Mouse (Mus musculus) thymus, postnatal 14 days (tissue): ENCODE measurements around the gene Flad1.

Experiments used
- DNase-seq: peaks from one replicate; pipeline ENCODE4 v3.0.0; 2021

Flad1 gene

GRCm38 (mm10) chr3:89425876-89426275 lies 14.2 kb upstream of the Flad1 start:
- no peak for DNase-seq

- DNase-seq: no peak
Measured at GRCm38 (mm10) chr3:89425141-89425525, 13.5 kb upstream of the Flad1 start.

- no peak for DNase-seq
Measured at GRCm38 (mm10) chr3:89424416-89425140, 12.9 kb upstream of the Flad1 start.

- DNase-seq: no peak
Measured at GRCm38 (mm10) chr3:89422556-89423205, 11.0 kb upstream of the Flad1 start.

- no peak for DNase-seq
Measured at GRCm38 (mm10) chr3:89421810-89422473, 10.3 kb upstream of the Flad1 start.

GRCm38 (mm10) chr3:89421002-89421774 lies 9.5 kb upstream of the Flad1 start:
- no peak for DNase-seq

- DNase-seq: no peak
Measured at GRCm38 (mm10) chr3:89420421-89420820, 8.8 kb upstream of the Flad1 start.

GRCm38 (mm10) chr3:89419981-89420380 lies 8.3 kb upstream of the Flad1 start:
- DNase-seq: no peak

- no peak for DNase-seq
Measured at GRCm38 (mm10) chr3:89419571-89419970, 7.9 kb upstream of the Flad1 start.

GRCm38 (mm10) chr3:89418861-89419250 lies 7.2 kb upstream of the Flad1 start:
- no peak for DNase-seq

GRCm38 (mm10) chr3:89418170-89418860 lies 6.6 kb upstream of the Flad1 start, which contains the start of the genes Cks1b and Shc1:
Cks1b (minus strand) TSS chr3:89418383.
Shc1 (plus strand) TSS chr3:89418443.
- peak; percentile 90 for DNase-seq

GRCm38 (mm10) chr3:89417840-89418169 lies 6.1 kb upstream of the Flad1 start:
- no peak for DNase-seq

GRCm38 (mm10) chr3:89417131-89417530 lies 5.5 kb upstream of the Flad1 start:
- DNase-seq: no peak

- no peak for DNase-seq
Measured at GRCm38 (mm10) chr3:89416158-89416557, 4.5 kb upstream of the Flad1 start.

GRCm38 (mm10) chr3:89410864-89411263 lies 806 bp downstream of the Flad1 start:
- no peak for DNase-seq

- DNase-seq: no peak
Measured at GRCm38 (mm10) chr3:89409701-89410100, 2.0 kb downstream of the Flad1 start.

- no peak for DNase-seq
Measured at GRCm38 (mm10) chr3:89408448-89408847, 3.2 kb downstream of the Flad1 start.

GRCm38 (mm10) chr3:89406887-89407286 lies 4.8 kb downstream of the Flad1 start:
- DNase-seq: no peak

- DNase-seq: no peak
Measured at GRCm38 (mm10) chr3:89402693-89403092, 9.0 kb downstream of the Flad1 start, which contains the start of gene Lenep. Lenep (minus strand) TSS chr3:89402793.

- DNase-seq: no peak
Measured at GRCm38 (mm10) chr3:89401329-89401728, 10.3 kb downstream of the Flad1 start.

GRCm38 (mm10) chr3:89396654-89397005 lies 15.0 kb downstream of the Flad1 start:
- no peak for DNase-seq

- peak; percentile 88 for DNase-seq
Measured at GRCm38 (mm10) chr3:89395806-89396653, 15.6 kb downstream of the Flad1 start.
